Mouse (Mus musculus) left cerebral cortex, postnatal 36 days (tissue): Measurements from ENCODE around the gene Cbfa2t3. TPM values are rescaled to one million over a fixed set of nuclear protein-coding genes. Genes with fewer than 3 reads are reported as not detected.
"Not testable (repeated sequence)": the region's sequence is repeated elsewhere in the genome, so short reads cannot be mapped to it uniquely, and the experiment has no call there.

Source experiments
- DNase-seq, 2 experiments: peaks; one replicate each; pipeline ENCODE4 v3.0.0; 2021 to 2022; ENCODE audit warnings: low spot score in 2 of 2, mixed read lengths in 1 of 2
- intact Hi-C: fragments of 180-260 bp; cut with DNase I; formaldehyde crosslinking; loops from one replicate; pipeline ENCODE4 v1.15.1; 2025
- total RNA-seq, 2 experiments: library from RNA; stranded (reverse); gene quantifications; 2 replicates each; pipeline ENCODE4 v1.2.3; 2021

Cbfa2t3 gene
- total RNA-seq, 2 experiments from 2014 or later = 26.2 to 37.5 TPM

DNA sequence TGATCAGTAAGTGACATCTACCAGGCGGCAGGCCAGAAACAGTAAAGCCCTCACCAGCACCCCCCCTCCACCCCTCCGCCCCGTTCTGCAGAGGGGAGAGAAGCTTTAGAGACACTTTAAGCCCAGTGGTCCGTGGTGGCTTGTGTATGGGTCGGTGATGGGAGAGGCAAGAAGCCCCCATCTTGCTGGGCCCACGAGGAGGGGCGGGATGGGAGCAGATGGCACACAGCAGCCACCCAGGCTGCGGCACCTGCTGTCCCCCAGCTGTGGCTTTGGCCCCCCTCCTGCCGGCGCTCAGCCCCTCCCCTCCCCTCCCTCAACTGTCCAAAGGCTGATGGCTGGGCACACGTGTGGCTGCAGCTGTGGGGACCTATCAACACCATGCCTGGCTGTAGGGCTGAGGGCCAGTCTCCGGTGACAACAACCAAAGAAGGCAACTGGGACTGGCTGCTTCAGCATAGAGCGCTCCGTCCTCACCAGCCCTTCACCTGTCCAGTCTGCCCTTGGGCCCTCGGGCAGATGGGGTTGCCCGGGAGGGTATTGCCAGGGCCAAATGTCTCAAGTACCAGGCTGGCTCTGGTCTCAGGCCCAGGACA lies 47.5 kb downstream of the Cbfa2t3 start:
- intact Hi-C loops = no loop called here
- DNase-seq = no peak

DNA sequence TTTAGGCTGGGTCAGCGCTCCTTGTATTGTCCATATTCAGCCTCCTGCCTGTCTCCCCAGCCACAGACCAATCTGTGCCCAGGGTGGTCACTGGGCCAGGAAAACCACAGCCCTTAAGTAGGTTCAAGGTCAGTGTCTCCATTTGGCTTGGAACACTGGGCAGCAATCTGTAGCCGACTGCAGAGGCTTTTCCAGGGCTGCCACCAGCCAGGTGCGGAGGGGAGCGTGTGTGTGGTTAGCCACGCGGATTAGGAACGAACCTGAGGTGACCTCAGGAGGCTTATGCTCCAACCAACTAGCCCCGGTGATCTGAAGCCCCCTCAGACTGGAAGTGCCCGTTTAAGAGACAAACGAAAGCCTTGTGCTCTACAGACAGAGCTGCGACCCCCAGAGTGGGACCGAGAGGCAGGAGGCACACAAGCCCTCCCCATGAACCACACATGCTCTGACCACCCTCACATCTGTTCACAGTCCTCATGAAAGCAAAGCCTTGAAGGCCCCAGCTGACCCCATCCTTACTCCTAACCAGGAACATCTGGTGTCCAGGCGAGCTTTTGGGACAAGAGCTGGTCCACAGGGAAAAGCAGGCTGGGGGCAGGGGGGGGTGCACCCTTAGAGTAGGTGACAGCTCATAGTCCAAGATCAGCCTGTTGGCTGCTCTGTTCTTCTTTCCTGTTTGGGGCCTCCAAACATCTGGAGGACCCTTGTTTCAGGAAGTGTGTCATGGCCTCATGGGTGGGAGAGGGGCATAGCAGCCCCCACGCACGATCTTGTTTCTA lies 50.5 kb downstream of the Cbfa2t3 start:
- DNase-seq = no peak
- intact Hi-C loops = no loop called here

DNA sequence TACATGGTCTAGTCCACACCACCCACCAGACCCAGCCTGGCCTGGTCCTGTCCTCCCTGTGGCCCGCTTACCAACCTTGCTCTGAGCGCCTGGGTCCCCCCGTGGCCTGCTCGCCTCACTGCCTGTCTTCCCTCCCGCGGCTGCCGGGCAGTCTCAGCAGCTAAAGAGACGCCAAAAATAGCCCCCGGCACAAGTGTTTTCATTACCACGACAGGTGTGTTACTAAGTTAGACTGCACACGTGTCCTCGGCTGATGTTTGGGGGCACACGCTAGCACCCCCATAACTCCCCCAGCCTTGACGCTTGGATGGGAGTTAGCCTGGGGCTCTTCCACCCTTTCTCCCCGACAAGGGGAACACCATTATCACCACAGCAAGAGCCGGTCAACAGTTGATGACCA lies 52.6 kb downstream of the Cbfa2t3 start:
- DNase-seq = no peak
- intact Hi-C loops = no loop called here

DNA sequence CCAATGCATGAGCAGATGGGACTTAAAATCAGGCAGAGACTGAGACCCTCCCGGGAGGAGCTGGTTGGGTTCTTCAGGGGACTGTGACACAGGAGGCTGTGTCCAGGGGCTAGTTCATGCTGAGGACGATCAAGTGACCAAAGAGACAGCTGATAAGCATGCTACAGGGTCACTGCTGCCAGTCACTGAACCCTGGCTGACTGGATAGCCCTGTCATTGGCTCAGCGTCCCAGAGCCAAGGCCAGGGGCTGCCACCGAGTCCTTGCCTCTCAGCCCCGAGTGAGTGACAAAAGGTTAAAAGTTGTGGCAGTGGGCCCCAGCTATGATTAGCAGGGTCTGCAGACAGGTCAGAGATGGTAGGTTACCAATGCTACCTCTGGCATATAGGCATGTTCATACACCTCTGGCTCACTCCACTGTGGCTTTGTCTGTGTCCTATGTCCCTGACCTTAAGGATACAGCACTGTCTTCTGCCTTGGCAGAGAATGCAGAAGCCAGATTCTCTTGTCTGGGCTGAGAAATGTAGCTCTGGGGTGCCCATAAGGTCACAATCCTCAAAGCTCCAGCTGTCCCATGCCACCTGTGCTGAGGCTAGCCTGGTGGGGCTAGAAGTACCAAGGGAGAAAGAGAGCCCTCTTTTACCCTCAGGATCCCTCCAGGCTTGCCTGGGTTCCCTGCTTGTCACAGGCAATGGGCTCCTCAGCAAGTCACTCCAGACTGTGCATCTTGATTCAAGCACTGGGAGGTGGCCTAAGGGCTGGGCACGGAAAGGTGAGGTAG lies 54.5 kb downstream of the Cbfa2t3 start:
- no peak for DNase-seq
- intact Hi-C loops = no loop called here

DNA sequence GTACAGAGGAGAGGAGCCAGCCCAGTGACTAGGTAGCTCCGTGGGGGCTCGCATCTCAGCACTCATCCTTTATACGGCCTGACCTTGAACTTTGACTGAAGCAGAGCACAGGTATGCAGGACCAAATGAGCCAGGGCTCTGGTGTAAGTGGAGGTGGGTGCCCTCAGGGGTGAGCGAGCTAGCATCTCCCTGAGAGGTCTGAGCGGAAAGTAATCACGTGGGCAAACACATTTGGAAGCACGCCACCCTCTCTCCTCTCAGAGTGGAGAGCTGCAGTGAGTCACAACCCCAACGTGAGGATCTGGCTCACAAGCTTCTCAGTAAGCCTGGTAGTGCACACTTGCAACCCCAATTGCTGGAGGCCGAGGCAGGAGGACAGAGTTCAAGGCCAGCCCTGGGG lies 56.8 kb downstream of the Cbfa2t3 start:
- DNase-seq = peak; percentile 59 to 62
- intact Hi-C loops = no loop called here

DNA sequence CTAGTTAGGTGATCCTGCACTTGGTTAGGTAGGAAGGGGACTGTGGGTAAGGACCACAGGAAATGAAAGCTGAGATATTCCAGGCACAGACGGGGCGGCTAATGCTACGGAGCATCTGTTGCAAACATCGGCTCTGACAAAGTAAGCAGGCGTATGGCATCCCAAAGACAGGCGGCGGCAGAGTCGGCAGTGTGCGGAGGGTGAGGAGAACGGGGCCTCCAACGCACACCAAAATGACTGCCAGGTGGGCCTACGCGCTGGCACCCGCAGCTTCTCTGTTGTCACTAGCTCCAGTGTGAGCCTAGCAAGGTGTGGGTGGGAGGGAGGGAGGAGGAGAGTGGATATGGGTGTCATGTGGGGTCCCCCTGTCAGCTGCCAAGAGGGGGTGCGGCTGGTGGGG lies 57.5 kb downstream of the Cbfa2t3 start:
- peak; percentile 81 to 87 for DNase-seq
- intact Hi-C loops = loop anchor here (2.0 kb wide), 1 partner anchor 35 kb away; no protein-coding TSS in a partner anchor

DNA sequence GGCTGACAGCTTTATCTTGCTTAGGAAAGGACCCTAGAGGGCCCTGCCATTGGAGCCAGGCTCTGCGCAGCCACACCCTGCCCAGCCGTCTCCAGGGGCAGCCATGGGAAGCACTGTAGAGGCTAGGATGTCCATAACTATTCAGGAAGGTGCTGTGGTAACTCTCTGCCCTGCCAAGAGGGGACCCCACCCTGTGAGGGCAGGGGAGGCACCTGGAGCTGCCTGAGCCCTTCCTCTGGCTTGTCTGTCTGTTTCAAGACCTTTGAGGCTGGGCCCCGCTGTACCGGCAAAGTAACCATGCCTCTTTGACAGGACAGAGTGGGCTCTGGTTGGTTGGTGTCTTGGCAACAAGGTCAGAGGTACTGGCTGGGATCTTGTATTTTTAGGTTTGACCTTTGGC lies 58.1 kb downstream of the Cbfa2t3 start:
- DNase-seq = no peak
- intact Hi-C loops = loop anchor here (2.0 kb wide), 1 partner anchor 36 kb away; no protein-coding TSS in a partner anchor

DNA sequence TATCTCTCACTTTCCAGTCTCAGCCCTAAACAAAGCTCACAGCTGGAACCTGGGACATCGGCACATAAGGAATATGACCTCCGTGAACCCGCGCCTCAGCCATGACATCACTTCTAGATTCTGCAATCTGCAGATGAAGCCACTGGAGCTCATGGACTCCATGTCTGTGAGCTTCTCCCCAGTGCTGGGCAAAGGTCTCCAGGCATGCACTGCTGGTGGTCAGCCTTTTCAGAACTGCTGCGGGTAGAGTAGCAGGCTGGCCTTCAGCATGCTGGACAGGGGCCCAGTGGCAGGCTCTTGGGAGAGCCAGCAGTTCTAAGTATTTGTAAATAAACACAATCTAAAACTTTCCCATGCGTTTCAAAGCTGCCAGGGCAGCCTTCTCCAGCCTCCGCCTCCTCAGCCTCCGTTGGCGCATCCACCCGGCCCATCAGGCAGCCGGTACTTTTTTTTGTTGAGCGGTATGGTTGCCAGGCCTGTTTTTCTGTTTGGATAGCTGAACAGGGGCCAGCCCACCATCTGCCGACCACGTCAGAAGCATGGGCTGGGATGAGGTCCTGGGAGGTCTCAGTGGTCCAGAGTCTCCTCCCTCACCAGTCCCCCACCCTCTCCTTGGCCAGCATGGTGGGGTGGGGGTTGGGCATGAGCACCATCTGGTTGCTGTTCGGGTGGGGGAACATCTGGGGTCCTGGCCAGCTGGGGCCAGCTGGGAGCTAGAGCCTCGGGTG lies 59.2 kb downstream of the Cbfa2t3 start:
- intact Hi-C loops = loop anchor here (2.0 kb wide), 1 partner anchor 37 kb away; no protein-coding TSS in a partner anchor
- peak; percentile 31 to 50 for DNase-seq

DNA sequence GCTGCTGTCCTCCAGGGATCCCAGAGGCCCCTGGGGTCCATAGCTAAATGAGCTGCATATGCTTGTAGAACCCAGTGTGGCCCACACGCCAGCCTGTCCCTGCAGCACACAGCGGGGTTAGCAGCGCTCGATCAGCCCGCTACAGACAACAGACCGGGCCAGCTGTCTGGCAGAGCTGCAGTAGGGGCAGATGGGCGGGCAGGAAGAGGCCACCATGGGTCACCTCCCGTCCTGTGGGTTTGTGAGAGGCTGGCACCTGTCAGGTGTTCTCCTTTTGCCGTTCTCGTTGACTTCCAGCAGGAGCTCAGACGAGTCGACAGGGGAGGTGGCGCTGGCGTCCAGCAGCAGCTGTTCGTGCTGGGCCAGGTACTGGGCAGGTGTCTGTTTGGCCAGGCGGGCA lies 60.3 kb downstream of the Cbfa2t3 start:
- no peak for DNase-seq
- intact Hi-C loops = no loop called here

DNA sequence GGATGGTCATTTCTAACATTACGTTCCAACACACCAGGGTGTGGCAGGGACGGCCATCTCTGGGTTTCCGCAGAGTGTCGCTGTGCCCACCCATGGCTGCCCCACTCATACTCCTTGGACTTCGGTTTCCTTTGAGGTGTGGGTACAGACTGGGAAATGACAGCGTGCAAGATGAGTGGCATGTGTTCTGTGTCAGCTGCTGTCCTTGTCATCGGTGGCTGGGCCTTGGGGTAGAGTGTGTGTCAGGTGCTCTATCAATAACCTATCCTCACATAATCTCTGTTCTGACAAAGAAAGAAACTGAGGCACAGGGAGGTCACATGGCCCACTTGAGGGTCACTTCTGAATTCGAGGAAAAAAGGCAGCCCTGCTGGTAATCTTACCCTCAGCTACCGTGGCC lies 61.7 kb downstream of the Cbfa2t3 start:
- intact Hi-C loops = no loop called here
- DNase-seq = no peak

DNA sequence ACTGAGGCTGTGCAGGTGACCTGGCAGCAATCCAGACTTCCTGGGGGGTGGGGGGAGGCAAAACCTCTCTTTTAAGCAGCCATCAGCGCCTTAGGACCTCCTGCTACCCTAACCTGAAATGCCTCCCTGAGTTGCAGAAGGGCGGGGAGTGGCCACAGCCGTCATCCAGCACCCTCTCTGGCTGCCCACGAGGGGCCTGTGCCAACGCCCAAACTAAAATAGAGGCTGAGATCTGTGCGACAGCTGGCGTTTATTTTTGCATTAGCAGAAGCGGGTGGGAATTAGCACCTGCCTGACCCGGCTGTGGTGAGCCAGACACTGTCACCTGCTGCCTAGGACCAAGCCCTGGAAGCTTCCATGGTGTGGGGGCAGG lies 62.1 kb downstream of the Cbfa2t3 start:
- intact Hi-C loops = no loop called here
- DNase-seq = peak; percentile 49 to 54

DNA sequence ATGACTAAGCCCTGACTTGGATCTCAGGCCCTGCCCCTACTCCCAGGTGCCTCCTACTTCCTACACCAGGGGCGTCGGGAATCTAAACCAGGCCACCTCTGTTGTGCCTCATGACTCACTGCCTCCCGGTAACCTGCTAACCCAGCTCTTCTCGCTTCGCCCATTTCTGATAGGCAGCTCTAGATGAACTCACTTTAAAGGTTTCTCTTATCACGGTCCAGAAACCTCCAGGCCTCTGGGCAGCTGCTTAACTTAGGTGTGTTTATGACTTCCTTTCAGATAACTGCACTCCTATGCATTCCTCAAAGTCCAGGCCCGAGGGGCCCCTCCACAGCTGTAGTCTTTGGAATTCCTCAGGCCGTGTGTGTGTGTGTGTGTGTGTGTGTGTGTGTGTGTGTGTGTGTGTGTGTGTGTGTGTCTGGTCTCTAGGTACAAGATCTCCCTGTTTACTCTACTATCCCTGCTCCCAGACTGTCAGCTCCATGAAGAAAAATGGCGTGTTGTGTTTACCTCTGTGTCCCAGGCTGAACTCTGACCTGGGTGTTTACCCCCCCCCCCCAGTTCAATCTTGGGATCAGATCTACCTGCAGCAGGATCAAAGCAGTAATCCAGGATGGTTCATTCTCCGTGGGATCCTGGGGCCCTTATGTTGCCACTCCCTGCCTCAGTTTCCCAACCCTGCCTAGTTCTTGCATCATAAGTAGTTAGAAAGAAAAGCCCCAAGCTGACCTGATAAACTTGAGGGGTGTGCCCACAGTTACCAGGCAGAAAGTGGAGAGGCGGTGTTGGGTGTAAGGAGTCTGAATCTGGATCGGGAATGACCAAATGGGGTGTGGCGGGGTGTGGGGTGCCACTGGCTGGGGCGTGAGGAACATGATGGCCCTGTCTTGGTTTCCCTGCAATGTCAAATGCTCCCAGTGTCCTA lies 62.8 kb downstream of the Cbfa2t3 start:
- intact Hi-C loops = no loop called here
- DNase-seq = no peak

DNA sequence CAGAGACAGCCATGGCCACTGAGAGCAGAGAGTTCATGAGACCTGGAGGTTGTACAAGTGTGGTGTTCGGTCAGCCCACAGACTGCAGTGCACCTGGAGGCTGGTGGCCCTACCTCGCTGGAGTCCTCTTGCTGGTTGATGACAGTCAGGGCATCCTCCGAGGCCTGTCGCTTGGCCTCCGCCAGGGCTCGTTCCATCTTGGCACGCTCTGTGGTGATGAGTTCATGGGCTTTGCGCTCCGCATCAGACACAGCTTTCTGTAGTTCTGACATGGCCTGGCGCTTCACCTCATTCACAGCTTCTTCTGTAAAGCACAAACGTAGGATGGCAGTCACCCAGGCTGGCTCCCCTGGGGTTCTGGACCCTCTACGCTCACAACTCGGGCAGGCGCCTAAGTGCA lies 65.7 kb downstream of the Cbfa2t3 start:
- intact Hi-C loops = no loop called here
- DNase-seq = no peak

DNA sequence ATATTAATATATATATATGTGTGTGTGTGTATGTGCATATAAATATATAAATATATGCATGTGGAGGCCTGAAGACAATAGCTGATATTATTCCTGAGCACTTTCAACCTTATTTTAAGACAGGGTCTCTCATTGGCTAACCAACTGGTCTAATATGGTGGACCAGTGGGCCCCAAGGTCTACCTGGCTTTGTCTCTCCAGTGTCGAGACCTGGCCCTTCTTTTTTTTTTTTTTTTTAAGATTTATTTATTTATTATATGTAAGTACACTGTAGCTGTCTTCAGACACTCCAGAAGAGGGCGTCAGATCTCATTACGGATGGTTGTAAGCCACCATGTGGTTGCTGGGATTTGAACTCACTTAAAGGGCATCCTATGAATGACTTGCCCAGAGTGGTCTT lies 66.8 kb downstream of the Cbfa2t3 start:
- intact Hi-C loops = not testable (repeated sequence)

DNA sequence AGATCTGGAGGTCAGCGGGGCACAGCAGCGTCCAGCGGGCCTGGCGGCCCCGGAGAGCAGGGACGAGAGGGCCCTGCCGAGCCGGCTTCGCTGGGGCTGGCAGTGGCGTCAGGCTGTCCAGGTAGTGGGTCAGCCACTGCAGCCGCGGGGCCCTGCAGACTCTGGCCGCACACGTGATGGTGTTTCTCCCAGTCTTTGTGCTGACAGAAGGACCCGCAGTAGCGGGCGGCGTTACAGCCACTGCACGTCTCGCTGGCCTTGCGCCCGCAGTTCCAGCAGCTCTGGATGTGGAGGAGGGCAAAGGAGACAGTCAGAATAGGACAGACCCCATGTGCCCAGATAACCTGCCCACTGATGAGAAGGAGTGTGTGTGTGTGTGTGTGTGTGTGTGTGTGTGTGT lies 68.2 kb downstream of the Cbfa2t3 start:
- intact Hi-C loops = no loop called here
- no peak for DNase-seq

More for the DNA sequence above, 66.8 kb downstream of the Cbfa2t3 start:
- not testable (repeated sequence) for DNase-seq

DNA sequence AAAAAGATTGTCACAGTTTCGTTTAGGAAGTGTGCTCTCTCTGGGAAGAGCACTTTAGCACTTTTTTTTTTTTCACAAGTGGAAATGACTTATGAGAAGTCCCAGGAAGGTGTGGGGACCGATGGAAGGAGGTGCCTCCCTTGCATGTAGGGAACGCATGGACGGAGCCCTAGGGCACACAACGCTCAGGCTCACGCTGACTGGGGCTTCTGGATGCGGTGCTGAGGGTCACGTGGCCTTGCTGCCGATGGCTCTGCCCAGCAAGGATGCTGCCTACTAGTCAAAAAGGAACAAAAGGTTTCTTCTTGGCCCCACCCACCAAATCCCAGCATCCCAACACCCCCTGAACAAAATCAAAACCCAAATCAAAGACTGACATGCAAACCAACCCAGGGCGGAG lies 69.5 kb downstream of the Cbfa2t3 start:
- intact Hi-C loops = no loop called here
- no peak for DNase-seq

DNA sequence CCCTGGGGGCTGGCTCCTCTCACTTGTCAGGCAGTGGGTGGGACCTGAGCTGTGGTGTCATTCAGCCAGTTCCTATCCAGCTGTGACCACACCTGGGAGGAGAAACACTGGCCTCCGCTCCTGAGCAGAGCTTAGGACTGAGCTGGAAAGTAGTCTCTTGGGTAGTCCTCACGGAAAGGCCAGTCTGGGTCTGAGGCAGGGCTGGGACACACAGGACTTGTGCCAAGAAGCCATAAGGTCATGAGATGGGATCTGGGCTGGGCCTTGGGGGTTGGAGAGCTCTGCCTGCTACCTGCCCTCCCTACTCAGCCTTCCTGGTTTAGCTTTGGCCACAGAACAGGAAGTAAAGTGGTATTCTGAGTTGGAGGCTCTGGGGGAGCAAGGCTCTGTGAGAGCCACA lies 72.0 kb downstream of the Cbfa2t3 start:
- intact Hi-C loops = no loop called here
- DNase-seq = no peak

DNA sequence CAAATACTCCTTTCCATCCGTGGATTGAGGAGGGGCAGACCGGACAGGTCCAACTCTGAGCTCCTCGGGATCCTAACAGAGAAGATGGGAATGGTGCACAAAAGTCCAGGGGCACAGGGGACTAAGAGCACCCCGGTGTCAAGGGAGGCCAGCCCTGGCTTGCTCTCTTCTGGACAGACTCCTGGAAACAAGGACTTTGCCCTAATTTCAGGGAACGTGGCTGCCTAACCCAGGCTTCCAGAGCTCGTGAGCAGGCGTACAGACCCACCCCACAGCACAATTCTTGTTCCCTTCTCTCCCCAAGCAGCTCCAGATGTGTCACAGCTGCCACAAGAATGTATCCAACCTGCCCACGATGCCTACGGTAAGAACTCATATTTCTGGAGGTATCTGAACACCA lies 73.1 kb downstream of the Cbfa2t3 start:
- no peak for DNase-seq
- intact Hi-C loops = no loop called here

DNA sequence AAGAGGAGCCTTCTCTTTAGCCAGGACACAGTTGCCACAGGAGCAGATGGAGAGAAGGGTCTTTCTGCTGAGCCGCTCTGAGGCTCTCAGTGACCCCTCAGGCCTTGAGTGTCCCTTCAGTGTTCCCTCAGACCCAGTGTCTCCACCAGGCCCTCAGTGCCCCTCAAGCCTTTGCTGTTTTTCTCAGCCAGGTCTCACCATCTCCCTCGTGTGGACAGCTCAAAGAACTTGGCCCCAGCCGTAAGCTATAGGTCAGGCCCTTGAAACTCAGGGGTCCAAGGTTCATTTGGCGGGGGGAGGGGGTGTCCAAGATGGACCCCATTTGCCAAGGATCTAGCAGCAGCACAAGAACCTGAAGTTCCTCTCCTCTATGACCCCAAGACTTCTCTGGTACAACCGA lies 74.3 kb downstream of the Cbfa2t3 start:
- DNase-seq = no peak
- intact Hi-C loops = no loop called here
